Mouse (Mus musculus): Measurements from ENCODE around the gene Fhit.

- TF ChIP-seq GATA1 (IDR thresholded peaks at IDR 0.05; ENCODE audit: borderline replicate concordance, low read length) (no peak), FLI1 (IDR thresholded peaks at IDR 0.05; ENCODE audit: low read length) (no peak)
These were observed 1464.7 kb downstream of the Fhit start for GRCm38 (mm10) chr14:9697101-9697500.

All from megakaryocyte, embryonic 14.5 days (primary cell).